Mouse (Mus musculus) retina, adult 2 months (tissue): ENCODE measurements around the gene Tbc1d19.
A peak's percentile ranks its signal among the peaks of the same experiment; 100 is the strongest.

Experiments used
- DNase-seq: peaks from one replicate; pipeline ENCODE4 v3.0.0-alpha.2; 2012; ENCODE audit warnings: low read depth, low spot score

The Tbc1d19 gene

DNA sequence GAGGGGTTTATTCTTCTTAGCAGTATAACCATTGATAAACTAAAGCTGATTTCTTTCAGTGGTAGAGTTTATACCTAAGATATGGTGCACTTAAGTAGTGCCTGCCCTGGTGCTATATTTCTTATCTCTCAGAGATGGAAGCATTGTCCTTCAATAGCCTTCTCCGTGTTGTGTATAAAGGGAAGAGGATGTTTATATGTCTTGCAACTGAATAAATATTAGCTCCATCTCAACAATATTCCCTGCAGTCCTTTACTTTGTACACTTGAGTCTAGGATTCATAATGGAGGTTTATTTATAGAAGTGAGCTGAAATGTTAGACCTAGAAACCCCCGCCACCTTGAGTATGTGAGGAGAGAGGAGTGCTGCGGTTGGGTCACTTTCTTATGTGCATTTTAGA lies 93.4 kb downstream of the Tbc1d19 start:
- DNase-seq = no peak

DNA sequence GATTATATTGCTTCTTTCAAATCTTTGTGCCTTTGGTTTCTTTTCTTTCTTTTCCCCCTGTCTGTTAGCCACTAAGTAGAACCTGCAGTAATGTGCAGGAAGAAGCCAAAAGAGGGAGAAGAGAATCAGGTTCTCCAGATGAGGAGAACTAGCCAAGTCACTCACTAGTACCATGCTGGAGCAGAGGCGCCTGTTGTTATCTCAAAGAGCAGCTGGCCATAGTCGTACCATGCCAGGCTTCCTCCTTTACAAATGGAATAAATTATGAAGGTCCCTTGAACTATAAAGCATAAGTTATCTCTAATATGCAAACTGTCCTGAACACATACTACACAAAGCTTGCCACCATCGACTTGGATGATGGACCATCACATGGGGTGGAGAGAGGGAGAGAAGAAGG lies 99.8 kb downstream of the Tbc1d19 start:
- DNase-seq = no peak

DNA sequence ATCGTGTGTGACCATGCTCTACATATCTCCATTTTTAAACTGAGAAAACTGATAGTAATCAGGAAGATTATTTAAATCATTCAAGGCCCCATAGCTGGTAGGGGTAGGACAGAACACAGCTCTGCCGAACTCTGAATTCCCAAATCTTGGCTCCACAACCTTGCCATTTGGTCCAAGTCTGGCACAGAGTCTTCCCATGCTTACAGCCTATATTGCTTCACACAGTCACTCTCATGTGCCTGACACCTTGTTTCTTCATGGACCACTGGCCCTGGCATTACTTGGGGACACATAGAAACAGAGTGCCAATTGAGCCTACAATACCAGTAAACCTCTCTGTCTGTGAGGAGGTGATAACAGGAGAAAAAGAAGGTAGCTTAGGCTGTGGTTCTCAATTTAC lies 111.0 kb downstream of the Tbc1d19 start:
- DNase-seq = no peak

DNA sequence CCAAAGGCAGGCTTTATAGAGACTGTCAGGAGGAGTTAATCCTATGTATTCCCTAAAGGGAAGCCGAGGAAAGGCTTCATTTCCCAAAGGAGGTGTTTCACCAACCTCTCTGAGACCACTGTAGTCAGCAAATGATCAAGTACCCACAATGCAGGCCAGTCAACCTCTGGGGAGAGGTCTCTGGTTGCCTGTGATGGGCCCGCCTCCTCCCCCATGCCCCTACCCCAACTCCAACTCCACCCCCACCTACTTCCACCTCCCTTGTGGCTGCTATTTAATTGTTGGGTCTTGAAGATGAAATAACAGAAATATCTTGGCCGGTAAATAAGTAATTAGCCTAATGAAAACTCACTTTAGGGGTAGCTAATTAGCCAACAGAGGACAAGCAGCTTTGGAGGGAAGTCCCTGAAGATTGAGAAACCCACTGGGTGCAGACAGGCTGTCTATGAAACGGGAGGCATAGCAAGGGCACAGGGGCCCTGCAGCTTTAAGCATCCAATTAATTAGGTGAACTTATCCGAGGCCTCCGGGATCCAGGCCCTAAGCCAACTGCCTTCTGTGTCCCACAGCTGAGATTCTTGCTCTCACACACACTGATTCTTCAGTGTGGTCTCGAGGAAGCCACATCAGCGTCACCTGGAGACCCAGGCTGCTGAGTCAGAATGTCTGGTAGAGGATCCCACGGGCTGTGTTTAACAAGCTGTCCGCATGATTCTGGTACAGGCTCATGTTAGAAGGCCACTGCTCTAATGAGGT lies 112.9 kb downstream of the Tbc1d19 start:
- no peak for DNase-seq

DNA sequence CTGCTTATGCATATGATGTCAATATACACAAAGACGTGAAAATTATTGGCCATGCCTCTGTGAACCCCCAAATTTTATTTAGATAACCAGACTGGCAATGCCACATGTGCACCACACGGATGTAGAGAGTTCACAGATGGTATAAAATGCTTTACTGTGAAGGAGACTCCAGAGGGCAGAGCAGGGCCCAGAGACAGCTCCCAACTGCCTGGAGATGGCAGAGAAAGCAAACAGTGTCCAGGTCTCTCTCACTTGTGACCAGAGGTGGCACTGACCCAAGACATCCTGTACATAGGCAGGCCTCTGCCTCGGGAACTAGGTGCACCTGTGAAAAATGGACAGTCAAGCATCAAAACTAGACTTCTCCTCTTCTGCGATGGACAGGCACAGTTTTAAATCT lies 114.6 kb downstream of the Tbc1d19 start:
- no peak for DNase-seq

DNA sequence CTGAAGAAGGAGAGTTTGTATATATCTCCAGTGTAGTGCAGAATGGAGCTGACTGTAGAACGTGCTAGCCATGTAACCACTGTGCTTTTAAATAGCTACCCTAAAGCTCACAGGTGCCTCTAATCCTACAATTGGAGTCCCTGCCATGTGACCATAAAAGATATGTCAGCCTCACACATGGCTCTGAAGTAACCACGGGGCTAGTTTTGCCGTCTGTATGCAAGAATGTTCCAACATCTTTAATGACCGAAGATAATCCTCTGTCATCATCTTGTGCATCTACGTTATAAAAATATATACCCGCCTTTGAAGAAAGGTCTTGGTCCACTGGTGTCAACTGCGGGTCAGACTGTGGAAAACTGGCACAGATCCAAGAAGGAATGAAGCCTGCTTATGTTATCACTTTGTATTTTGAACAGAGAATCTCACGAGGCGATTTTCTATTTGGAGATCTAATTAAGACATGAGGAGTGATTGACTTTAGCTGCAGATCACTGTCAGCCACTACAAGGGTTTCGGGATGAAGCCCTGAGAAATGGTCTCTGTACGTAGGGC lies 117.0 kb downstream of the Tbc1d19 start:
- DNase-seq = no peak

DNA sequence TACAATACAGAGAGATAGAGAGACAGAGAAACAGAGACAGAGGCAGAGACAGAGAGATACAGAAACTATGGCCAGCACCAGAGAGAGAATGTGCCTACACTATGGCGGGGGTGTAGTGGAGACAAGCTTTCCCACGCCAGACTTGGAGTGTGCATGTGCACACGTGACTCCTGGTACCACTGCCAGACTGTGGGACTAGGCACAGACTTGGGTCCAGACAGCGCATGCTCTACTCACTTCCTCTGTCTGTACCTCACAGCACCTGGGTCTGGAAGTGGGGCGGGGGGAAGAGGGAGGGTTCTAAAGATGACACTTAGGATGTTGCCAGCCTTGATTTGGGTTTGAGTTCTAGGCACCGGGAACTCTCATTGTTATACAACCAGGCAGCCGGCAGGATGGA lies 118.5 kb downstream of the Tbc1d19 start:
- no peak for DNase-seq

DNA sequence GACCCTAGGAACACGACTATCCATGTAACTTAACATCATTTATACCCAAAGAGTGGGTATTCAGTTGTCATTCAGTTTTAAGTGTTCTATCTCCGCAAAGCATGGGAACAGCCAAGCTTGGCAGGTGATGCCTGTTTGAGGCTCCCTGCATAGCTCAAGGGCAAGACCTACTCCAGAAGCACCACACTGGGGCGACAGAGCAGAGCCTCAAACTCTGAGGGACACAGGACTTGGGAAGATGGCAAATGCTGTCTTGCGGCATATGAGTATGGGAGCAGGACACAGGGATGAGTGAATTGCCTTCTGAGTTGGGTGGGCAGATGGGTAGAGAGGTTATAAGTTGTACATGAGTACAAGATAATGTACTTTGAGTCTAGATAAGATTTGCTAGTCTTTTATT lies 119.1 kb downstream of the Tbc1d19 start:
- no peak for DNase-seq

DNA sequence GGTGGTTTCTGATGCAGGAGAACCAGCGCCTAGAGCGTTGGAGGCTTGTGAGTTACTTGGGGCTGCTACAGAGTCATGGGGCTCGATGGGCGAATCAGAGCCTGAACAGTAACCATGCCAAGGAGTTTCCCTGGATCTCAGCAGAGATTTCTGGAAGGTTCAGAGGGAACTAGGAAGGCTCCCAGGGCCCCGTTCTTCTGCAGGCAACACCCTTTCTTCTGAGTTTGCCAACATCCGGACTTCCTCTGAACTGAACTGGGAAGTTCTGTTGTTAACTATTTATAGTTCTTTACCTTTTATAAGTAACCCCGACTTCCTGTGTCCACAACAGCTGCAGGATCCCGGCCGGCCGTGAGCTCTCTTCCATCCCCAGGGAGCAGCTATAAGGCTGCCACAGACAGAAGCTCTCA lies 119.8 kb downstream of the Tbc1d19 start:
- no peak for DNase-seq

DNA sequence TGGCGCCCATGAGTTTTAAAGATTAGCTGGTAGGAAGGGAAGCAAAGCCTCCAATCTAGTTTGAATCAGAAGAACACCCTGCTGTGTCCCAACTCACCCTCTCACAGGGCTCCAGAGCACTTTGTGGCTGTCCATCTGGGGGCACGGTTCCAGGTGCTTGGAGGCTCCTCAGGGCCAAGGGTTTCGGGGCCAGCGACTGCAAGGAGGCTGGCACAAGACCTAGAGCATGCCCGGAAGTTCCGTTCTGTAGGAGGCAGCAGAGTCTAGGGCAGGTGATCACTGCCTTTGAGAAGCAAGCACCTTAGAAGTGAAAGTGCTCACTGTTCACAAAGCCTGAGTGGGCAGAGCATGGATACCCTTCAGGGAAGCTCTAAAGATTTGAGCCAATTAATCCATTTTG lies 120.4 kb downstream of the Tbc1d19 start:
- DNase-seq = no peak

DNA sequence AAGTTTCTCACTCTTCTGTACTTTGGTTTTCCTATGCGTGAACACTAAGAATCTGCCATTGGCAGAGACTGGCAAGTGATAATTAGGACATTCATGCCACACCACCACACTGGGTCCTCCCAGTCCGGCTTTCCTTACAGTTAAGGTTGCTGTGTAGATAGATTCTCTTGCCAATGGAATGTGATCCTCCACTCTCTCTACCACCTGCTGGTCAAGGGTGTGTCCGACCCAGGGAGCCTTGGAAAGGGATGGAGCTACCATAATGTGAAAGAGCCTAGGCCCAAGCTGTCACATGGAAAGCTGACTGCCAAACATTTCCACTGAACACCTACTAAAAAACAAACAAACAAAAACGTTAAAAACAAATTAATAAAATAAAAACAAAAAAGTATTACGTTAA lies 121.6 kb downstream of the Tbc1d19 start:
- no peak for DNase-seq

DNA sequence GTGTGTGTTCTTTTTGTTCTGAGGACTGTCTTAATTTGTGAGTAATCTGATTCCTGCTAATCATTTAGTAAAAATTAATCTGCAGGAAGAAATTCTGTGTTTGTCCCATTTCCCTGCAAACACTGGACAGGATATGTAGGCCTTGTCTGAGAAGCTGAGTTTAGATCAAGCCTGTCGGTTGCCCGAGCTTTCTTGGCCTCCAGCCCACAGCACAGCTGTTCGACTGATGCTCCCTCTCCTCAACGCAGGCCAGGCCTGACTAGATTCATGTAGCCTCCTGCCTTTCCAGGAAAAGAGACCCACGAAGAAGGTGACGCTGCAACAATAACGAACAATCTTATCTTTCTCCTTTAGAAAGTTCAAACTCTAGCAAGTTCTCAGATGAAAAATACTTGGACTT lies 124.2 kb downstream of the Tbc1d19 start:
- no peak for DNase-seq

DNA sequence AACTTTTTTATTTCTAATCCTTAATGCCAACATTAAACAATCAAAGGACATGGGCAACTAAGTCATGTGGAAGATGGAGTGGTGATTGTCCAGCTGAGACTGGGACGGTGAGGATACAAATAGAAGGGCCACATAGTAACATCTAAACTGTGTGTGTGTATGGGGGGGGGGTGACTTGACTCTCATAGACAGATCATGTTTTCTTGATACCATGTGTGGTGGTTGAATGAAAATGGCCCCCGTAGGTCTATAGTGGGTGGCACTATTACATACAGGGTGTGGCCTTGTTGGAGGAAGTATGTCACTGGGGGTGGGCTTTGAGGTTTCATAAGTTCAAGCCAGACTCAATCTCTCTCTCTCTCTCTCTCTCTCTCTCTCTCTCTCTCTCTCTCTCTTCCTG lies 124.6 kb downstream of the Tbc1d19 start:
- DNase-seq = no peak

DNA sequence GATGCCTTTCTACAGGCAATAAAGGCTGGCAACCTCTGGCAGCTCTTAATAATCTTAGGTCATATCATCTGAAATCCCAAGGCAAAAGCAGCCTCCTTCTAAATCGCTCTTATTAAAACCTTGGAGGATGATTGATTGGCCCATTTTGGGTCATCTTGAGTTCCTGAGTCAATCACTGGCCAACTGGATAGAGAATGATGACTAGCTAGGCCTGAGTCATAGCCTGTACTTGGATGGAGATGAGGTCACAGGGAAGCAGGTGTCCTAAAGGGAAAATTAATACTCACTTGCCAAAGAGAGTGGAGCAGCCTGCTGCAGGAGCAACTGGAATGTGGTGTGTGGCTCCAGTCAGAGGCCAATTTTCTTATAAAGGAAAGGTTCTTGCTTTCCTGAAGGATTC lies 125.4 kb downstream of the Tbc1d19 start:
- no peak for DNase-seq

DNA sequence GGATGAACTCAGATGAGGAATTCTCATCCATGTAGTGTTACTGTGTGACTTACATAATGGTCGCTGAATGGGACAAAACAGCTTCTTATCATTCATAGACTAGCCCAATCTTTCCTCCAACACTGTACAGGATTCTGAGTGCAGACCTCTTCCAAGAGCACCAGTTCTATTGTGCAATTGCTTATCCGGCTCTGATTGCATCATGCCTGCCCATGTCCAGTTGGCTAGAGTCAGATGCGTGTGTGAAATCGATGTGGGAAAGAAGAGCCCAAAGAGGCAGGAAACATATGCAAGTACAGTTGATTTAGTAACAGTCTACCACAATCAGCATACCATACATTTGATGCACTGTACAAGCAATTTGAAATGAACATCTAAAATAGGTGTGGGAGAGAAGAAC lies 127.8 kb downstream of the Tbc1d19 start:
- no peak for DNase-seq

DNA sequence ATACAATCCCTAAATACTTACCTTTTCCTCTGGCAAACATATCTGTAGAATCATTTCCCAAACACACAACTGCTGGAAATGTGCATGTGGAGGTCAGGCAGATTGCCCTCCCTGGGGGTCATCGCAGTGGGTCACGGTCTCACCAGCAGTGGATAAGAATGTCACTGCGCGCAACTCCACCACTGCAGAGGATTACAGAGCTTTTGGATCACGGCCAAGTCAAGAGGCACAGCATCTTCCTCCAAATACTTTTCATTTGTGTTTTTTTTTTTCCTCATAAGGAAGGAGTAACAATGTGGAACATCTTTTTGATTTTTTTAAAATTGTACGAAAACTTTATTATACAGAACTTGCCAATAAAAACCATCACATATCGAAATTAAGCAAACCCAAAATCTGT lies 129.6 kb downstream of the Tbc1d19 start:
- no peak for DNase-seq

DNA sequence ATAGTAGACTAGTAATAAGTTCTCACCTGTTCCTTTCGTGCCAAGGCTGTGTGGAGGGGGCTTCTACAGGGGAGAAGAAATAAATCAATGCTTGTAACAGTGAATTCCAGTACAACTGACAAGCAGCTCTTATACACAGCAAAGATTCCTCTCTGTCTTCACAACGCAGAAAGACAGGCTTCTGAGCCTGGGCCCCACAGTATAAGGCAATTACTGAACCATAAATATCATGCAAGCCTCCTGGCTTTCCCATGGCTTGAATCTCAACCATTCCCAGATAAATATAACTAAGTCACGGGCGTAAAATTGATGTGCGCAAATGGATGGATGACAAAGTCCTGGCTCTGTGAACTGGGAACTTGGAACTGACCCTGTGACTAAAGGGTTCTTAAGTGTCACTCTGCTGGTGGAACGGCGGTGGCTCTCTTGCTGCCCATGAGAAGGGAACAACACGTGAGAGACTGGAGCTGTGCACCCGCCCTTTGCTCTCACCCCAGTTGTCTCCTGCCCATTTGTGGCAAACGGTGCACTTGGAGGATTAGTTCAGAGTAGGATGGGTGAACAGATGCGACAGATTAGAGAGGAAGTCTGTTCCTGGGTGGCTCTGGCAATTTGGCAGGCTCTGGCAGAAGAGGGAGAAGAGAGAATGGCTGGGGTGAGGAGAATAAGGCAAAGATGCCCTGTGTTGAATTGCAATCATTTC lies 132.1 kb downstream of the Tbc1d19 start:
- peak; percentile 20 for DNase-seq

DNA sequence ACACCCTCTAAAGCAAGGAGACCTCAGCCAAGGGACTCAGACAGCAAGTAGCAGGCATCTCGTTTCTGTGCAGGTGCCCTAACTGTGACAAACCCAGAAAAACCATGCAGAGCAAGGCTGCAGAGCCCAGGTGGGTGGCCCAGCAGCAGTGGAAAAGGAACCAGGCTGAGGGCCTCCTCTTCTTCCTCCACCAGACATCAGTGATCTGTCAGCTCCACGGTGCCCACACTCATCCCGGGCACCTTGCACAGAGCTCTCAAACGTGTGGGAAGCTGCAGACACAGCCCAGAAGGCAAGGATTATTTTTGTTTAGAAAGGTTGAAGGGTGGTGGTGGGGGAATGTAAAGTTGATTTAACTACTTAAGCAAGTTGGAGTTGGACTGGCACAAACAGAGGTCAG lies 132.9 kb downstream of the Tbc1d19 start:
- no peak for DNase-seq

DNA sequence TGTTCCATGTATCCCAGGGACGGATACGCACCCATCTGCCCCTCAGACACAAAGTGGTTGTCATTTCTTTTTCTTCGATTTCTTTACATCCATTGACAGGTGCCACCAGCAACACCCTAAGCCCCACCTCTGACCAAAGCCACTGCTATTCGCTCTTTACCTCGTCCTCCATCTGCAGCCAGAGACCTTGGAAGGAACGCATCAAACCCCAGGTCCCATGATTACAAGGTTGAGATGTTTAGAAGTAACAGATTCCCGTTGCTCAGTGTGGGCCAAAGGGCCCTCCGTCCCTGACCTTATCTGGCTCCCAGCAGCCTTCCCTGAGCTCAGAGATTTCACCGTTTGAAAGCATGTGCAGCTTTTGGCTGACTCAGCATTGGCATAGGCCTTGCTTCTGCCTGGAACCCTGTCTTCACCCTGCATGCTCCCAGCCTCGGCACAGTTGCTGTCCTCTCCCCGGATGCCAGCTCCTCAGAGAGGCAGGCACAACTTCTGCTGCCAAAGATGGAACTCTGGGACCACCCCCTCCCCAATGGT lies 134.0 kb downstream of the Tbc1d19 start:
- DNase-seq = no peak

DNA sequence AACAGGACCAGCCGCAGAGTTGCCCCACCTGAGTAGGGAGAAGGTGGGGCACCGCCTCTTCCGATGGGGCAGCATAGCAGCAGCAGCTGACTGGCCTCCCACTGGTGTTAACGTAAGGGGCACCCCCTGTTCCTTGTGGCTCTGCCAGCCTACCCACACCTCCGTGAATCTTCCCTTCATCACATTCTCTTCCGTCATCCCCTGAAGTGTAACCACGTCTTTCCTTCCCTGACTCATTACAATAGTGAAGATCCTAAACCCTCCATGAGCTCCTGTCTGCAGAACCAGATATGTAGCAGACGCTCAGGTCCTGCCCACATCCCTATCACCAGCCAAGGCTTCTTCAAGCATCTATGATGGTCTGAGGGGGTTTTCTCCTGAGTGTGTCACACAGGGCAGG lies 137.3 kb downstream of the Tbc1d19 start:
- DNase-seq = no peak

DNA sequence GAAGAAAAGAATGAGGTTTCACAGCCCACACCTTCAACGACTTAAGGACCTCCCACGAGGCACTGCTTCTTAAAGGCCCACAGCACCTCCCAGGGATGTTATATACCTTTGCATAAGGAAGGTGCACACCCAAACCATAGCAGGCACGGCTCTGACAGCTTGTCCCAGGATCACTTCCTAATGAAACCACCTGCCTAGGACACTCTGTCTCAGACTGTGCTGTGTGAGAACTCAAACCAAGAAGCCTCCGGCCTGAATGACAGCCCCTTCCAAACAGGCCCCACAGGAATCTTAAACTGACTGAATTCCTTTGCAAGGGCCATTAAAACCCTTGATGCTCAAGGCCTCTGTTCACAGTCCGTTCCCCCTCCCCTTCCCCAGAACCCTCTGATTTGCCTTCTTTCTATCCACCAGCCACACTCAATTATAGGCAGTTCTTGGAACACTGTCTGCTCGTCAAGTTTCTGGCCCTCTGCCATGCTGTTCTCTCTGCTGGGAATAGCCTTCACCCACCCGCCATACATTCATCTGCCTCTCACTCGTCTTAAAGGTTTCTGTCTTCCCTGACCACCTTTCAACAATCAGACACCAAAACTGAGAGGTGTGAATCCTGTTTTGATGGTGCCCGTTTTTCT lies 138.3 kb downstream of the Tbc1d19 start:
- no peak for DNase-seq

DNA sequence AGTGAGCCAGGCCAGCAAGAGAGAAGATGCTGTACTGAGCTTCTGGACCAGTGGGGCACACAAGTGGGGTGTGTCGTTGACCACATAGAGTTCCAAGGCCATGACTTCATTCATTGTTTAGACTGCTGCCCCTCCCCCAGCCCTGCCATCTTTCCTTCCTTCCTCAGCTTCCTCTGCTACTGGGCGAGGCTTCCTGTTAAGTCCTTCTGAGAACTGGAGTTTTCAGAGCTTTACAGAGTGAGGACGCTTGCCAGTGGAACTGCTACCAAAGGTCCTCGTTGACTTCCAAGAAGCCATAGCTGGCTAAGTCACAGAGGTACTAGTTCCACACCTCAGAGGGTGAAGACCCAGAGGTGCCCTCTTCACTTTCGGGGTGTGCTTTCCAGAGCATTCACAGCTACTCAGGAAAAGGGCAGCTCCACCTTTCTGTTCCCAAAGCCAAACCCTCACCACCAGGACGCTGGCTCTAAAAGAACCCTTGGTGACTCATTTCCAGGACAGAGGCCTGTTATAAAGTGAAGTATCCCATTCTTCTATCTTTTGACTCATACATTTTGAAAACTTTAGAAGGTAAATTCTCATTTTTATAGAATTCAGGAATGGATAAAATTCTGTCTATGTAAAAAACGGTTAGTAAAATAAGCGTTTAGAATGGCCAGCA lies 139.3 kb downstream of the Tbc1d19 start:
- no peak for DNase-seq
